9 mouse cellular contexts compared by ENCODE assay signal in genomic region chr10:24448001-24448561, GRCm38 (mm10).
DNase-seq lines count a peak whose midpoint lies in the region; ATAC-seq and TF ChIP-seq lines count a peak whose summit lies in the region.
"Had no signal": no experiment of that assay in that cellular context is flagged by ENCODE, and none has a peak within 500 bp of the region (broad histone marks: within the 10 kb centered on the region; RNA-seq: fewer than 3 reads in every experiment).

No protein-coding gene starts in this region.

- H3K9me3 ChIP-seq in heart, embryonic 12.5 days (replicated peaks), result 0 out of 2 replicates have a peak, but pooled peaks cover 6% of the 10 kb centered on the region
- no peaks in the 10 kb centered on the region for H3K9me3 ChIP-seq in kidney, postnatal 0 days (replicated peaks; ENCODE audit: low read length)
- no peaks in the 10 kb centered on the region for H3K9me3 ChIP-seq in stomach, embryonic 15.5 days
- H3K9me3 ChIP-seq in midbrain, postnatal 0 days (ENCODE audit: low read length), result no peaks in the 10 kb centered on the region
- H3K9me3 ChIP-seq in midbrain, embryonic 11.5 days (ENCODE audit: control insufficient read depth, low read length), result no peaks in the 10 kb centered on the region

- 49% methylated on average over 9 of the region's 9 CpGs for WGBS in heart, embryonic 12.5 days
- WGBS in kidney, postnatal 0 days, result 48% methylated on average over 9 of the region's 9 CpGs
- WGBS in stomach, embryonic 15.5 days, result 41% methylated on average over 9 of the region's 9 CpGs
- 85% methylated on average over 9 of the region's 9 CpGs for WGBS in midbrain, postnatal 0 days
- WGBS in midbrain, embryonic 11.5 days, result 86% methylated on average over 9 of the region's 9 CpGs

- no peaks in the 10 kb centered on the region for H3K36me3 ChIP-seq in heart, embryonic 12.5 days
- no peaks in the 10 kb centered on the region for H3K36me3 ChIP-seq in kidney, postnatal 0 days (ENCODE audit: insufficient read depth, low read length)
- no peaks in the 10 kb centered on the region for H3K36me3 ChIP-seq in stomach, embryonic 15.5 days
- no peaks in the 10 kb centered on the region for H3K36me3 ChIP-seq in midbrain, postnatal 0 days (ENCODE audit: insufficient read depth, low read length)
- H3K36me3 ChIP-seq in midbrain, embryonic 11.5 days (ENCODE audit: control insufficient read depth, insufficient read depth, low read length), result no peaks in the 10 kb centered on the region

- no peak for ATAC-seq in heart, embryonic 12.5 days (ENCODE audit: insufficient number of reproducible peaks, low FRiP score)
- ATAC-seq in kidney, postnatal 0 days (replicated peaks; ENCODE audit: low FRiP score, low read depth), result peak; percentile 36; the same call in 1 of the 2 replicates
- ATAC-seq in stomach, embryonic 15.5 days (ENCODE audit: insufficient read depth, low FRiP score, low read depth), result peak; percentile 64; the same call in 1 of the 2 replicates
- ATAC-seq in midbrain, postnatal 0 days (ENCODE audit: low FRiP score), result no peak
- ATAC-seq in midbrain, embryonic 11.5 days (ENCODE audit: low FRiP score), result no peak

- H3K27ac ChIP-seq in heart, embryonic 12.5 days (ENCODE audit: poor library complexity, severe bottlenecking), result peak overlapping the region; percentile 68
- peak overlapping the region; percentile 86 for H3K27ac ChIP-seq in kidney, postnatal 0 days
- H3K27ac ChIP-seq in stomach, embryonic 15.5 days, result peak overlapping the region; percentile 91
- no peak overlapping the region for H3K27ac ChIP-seq in midbrain, postnatal 0 days (ENCODE audit: low read depth, low read length)
- no peak overlapping the region for H3K27ac ChIP-seq in midbrain, embryonic 11.5 days (ENCODE audit: low read depth, low read length)

- peak; percentile 32; the same call in 1 of the 2 replicates for TF ChIP-seq CTCF in kidney, postnatal 0 days (IDR thresholded peaks at IDR 0.05; ENCODE audit: low read depth)
- no peak for TF ChIP-seq CTCF in midbrain, postnatal 0 days (IDR thresholded peaks at IDR 0.05)

- no peaks in the 10 kb centered on the region for H3K27me3 ChIP-seq in heart, embryonic 12.5 days (replicated peaks)
- H3K27me3 ChIP-seq in kidney, postnatal 0 days (ENCODE audit: insufficient read depth, low read length), result no peaks in the 10 kb centered on the region
- no peaks in the 10 kb centered on the region for H3K27me3 ChIP-seq in stomach, embryonic 15.5 days (replicated peaks)
- no peaks in the 10 kb centered on the region for H3K27me3 ChIP-seq in midbrain, postnatal 0 days (ENCODE audit: insufficient read depth, low read length)
- H3K27me3 ChIP-seq in midbrain, embryonic 11.5 days (ENCODE audit: control insufficient read depth, insufficient read depth, low read length), result no peaks in the 10 kb centered on the region

- H3K4me3 ChIP-seq in heart, embryonic 12.5 days, result no peak overlapping the region
- H3K4me3 ChIP-seq in kidney, postnatal 0 days (replicated peaks; ENCODE audit: low read depth, low read length), result no peak overlapping the region
- no peak overlapping the region for H3K4me3 ChIP-seq in stomach, embryonic 15.5 days (replicated peaks)
- H3K4me3 ChIP-seq in midbrain, postnatal 0 days (ENCODE audit: low read depth, low read length), result no peak overlapping the region
- no peak overlapping the region for H3K4me3 ChIP-seq in midbrain, embryonic 11.5 days (ENCODE audit: low read depth, low read length)
- H3K4me3 ChIP-seq: erythroblast, embryonic 14.5 days had no signal

- H3K9ac ChIP-seq in heart, embryonic 12.5 days, result no peak overlapping the region
- H3K9ac ChIP-seq in kidney, postnatal 0 days (ENCODE audit: low read depth, low read length), result no peak overlapping the region
- no peak overlapping the region for H3K9ac ChIP-seq in stomach, embryonic 15.5 days
- no peak overlapping the region for H3K9ac ChIP-seq in midbrain, postnatal 0 days (replicated peaks; ENCODE audit: low read length, poor library complexity, severe bottlenecking)
- H3K9ac ChIP-seq in midbrain, embryonic 11.5 days (ENCODE audit: low read length), result no peak overlapping the region

- H3K4me2 ChIP-seq in heart, embryonic 12.5 days, result no peak overlapping the region
- H3K4me2 ChIP-seq in kidney, postnatal 0 days (ENCODE audit: low read length), result no peak overlapping the region
- H3K4me2 ChIP-seq in stomach, embryonic 15.5 days, result peak overlapping the region; percentile 9; the same call in 1 of the 2 replicates
- H3K4me2 ChIP-seq in midbrain, postnatal 0 days (ENCODE audit: low read depth, low read length, poor library complexity, severe bottlenecking), result no peak overlapping the region
- no peak overlapping the region for H3K4me2 ChIP-seq in midbrain, embryonic 11.5 days

- DNase-seq in right cerebral cortex, adult 18-20 months, result peak; percentile 7
- no peak for DNase-seq in right cerebral cortex, postnatal 14 days
- DNase-seq in kidney, postnatal 0 days (ENCODE audit: low spot score), result peak; percentile 92
- no peak for DNase-seq in midbrain, postnatal 0 days (ENCODE audit: low spot score)
- DNase-seq in cerebellum, adult 11 months, result no peak
- DNase-seq in midbrain, embryonic 11.5 days (ENCODE audit: low spot score, missing footprints), result no peak

- H3K4me1 ChIP-seq in heart, embryonic 12.5 days (replicated peaks), result peaks cover 39% of the 10 kb centered on the region
- no peaks in the 10 kb centered on the region for H3K4me1 ChIP-seq in kidney, postnatal 0 days (replicated peaks; ENCODE audit: insufficient read depth, low read length)
- peaks cover 13% of the 10 kb centered on the region for H3K4me1 ChIP-seq in stomach, embryonic 15.5 days
- H3K4me1 ChIP-seq in midbrain, postnatal 0 days (ENCODE audit: insufficient read depth, low read length), result no peaks in the 10 kb centered on the region
- H3K4me1 ChIP-seq in midbrain, embryonic 11.5 days (ENCODE audit: control insufficient read depth, insufficient read depth, low read length), result no peaks in the 10 kb centered on the region

Comparison
In these comparisons a context has a peak if more than half of its experiments do, and no peak if none do; other contexts are left out.
1. DNase-seq: peak in right cerebral cortex, adult 18-20 months (single experiment) and kidney, postnatal 0 days (single experiment); none in right cerebral cortex, postnatal 14 days (single experiment), midbrain, postnatal 0 days (single experiment), cerebellum, adult 11 months (single experiment) and midbrain, embryonic 11.5 days (single experiment).
2. ATAC-seq: peak in kidney, postnatal 0 days (single experiment) and stomach, embryonic 15.5 days (single experiment); none in heart, embryonic 12.5 days (single experiment), midbrain, postnatal 0 days (single experiment) and midbrain, embryonic 11.5 days (single experiment).
3. H3K27ac ChIP-seq: peak in heart, embryonic 12.5 days (single experiment), kidney, postnatal 0 days (single experiment) and stomach, embryonic 15.5 days (single experiment); none in midbrain, postnatal 0 days (single experiment) and midbrain, embryonic 11.5 days (single experiment).